Mouse (Mus musculus) myocyte (in vitro differentiated cells): ENCODE results near the gene Abca3. TPM values are rescaled to one million over a fixed set of nuclear protein-coding genes. Genes with fewer than 3 reads are reported as not detected.

ENCODE experiments used
- H3K27me3 ChIP-seq: one replicate; pipeline ENCODE4 v1.6.1; 2011; ENCODE audit not compliant: control insufficient read depth, insufficient read depth, insufficient read length
- H3K36me3 ChIP-seq: one replicate; pipeline ENCODE4 v1.6.1; 2011; ENCODE audit not compliant: control insufficient read depth, insufficient read depth
- H3K4me2 ChIP-seq: one replicate; pipeline ENCODE4 v1.6.1; 2011; ENCODE audit warnings: low read depth, control low read depth
- H3K4me3 ChIP-seq: one replicate; pipeline ENCODE4 v1.5.1; 2011; ENCODE audit warnings: mild to moderate bottlenecking, control low read depth, moderate library complexity
- H3K79me2 ChIP-seq: one replicate; pipeline ENCODE4 v1.6.1; 2011; ENCODE audit not compliant: control insufficient read depth, insufficient read depth
- H3ac ChIP-seq: one replicate; pipeline ENCODE4 v1.6.1; 2011; ENCODE audit not compliant: control insufficient read depth, insufficient read length
- CEBPB ChIP-seq: IDR thresholded peaks from 2 replicates; pipeline ENCODE4 v1.6.1; 2011; ENCODE audit warnings: mild to moderate bottlenecking, moderate library complexity; ENCODE audit not compliant: poor library complexity, insufficient read depth, severe bottlenecking
- E2F4 ChIP-seq: IDR thresholded peaks from one replicate; pipeline ENCODE4 v1.6.1; 2011; ENCODE audit warnings: mild to moderate bottlenecking, control low read depth, moderate library complexity; ENCODE audit not compliant: insufficient read depth
- MAX ChIP-seq: IDR thresholded peaks from one replicate; pipeline ENCODE4 v1.6.1; 2011; ENCODE audit warnings: low read depth, mild to moderate bottlenecking, control low read depth
- MYOD1 ChIP-seq, 3 experiments: IDR thresholded peaks; one replicate each; pipeline ENCODE4 v1.6.1; 2011; ENCODE audit warnings: control low read depth in 2 of 3, low read depth in 2 of 3, mild to moderate bottlenecking in 2 of 3, moderate library complexity in 1 of 3; ENCODE audit not compliant: insufficient read length in 2 of 3, control insufficient read depth in 1 of 3
- MYOG ChIP-seq, 3 experiments: IDR thresholded peaks; one replicate each; pipeline ENCODE4 v1.6.1; 2011; ENCODE audit warnings: control low read depth in 2 of 3, low read depth in 2 of 3, mild to moderate bottlenecking in 2 of 3; ENCODE audit not compliant: insufficient read length in 2 of 3, control insufficient read depth in 1 of 3, insufficient read depth in 1 of 3
- POLR2A ChIP-seq: IDR thresholded peaks from one replicate; pipeline ENCODE4 v1.6.1; 2011; ENCODE audit warnings: low read depth, mild to moderate bottlenecking, control low read depth, moderate library complexity; ENCODE audit not compliant: insufficient read length
- POLR2AphosphoS2 ChIP-seq: IDR thresholded peaks from one replicate; pipeline ENCODE4 v1.6.1; 2011; ENCODE audit warnings: low read depth, control low read depth; ENCODE audit not compliant: insufficient read length
- REST ChIP-seq: IDR thresholded peaks from one replicate; pipeline ENCODE4 v1.6.1; 2011; ENCODE audit warnings: mild to moderate bottlenecking, control low read depth, moderate library complexity; ENCODE audit not compliant: insufficient read depth, insufficient read length
- SRF ChIP-seq: IDR thresholded peaks from one replicate; pipeline ENCODE4 v1.6.1; 2011; ENCODE audit warnings: low read depth; ENCODE audit not compliant: control insufficient read depth, insufficient read length
- TCF12 ChIP-seq: IDR thresholded peaks from one replicate; pipeline ENCODE4 v1.6.1; 2011; ENCODE audit warnings: mild to moderate bottlenecking, control low read depth; ENCODE audit not compliant: poor library complexity, insufficient read depth, severe bottlenecking
- TCF3 ChIP-seq: IDR thresholded peaks from one replicate; pipeline ENCODE4 v1.6.1; 2011; ENCODE audit warnings: low read depth, control low read depth; ENCODE audit not compliant: insufficient read length
- USF1 ChIP-seq: IDR thresholded peaks from one replicate; pipeline ENCODE4 v1.6.1; 2011; ENCODE audit warnings: low read depth, mild to moderate bottlenecking, control low read depth, moderate library complexity
- polyA plus RNA-seq: library from polyadenylated mRNA; unstranded; fragments of >200 nt; fragmentation: generic; extraction: Trizol; gene quantifications from one replicate; pipeline ENCODE4 v1.2.1, GENCODE M21; 2012; ENCODE audit warnings: missing spikeins

Abca3 gene
- polyA plus RNA-seq, 1 experiment, result 1.4 TPM

DNA sequence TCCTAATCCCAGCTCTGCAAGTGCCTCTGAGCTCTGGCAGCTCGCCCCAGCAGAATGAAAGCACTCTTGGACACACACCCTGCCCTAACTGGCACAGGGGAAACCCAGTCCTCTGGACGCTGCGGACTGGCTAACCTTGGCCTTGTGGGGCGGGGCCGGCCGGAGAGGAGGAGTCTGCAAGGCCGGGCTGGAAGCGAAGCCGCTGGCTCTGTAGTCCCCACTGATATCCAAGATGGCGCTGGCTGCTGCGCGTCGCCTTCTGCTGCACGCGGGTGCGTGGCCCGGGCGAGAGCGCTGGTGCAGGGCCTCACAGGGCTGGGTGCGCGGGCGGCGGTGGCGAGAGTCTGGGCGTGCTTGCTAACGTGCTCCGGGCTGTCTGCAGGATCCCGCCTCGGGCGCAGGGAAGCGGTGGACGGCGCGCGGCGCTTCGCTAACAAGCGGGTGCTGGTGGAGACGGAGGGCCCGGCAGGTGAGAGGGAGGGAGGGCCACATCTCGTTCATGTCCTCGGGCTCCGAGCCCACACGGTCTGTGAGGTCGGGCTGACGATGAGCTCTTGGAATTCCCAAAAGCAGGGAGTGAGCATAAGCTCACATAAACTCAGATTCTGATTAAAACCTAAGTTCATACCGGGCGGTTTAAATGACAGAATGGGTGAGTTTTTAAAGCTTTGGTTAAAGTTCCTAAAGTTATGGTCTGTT is 74.9 kb downstream of the Abca3 start, which contains the start of gene Eci1:
TSS of gene Eci1 (plus strand) at position 171 of the 699 bp plus-strand sequence.
- TF ChIP-seq POLR2AphosphoS2 (peak; percentile 99), POLR2A (peak; percentile 100), MYOD1 (IDR thresholded peaks at IDR 0.05; ENCODE audit: control insufficient read depth in 1 of 3, insufficient read length in 2 of 3, low read depth in 2 of 3) (peak in 1 of 3 experiments; percentile 36), MAX (no peak), TCF12 (no peak)
- H3K4me3 ChIP-seq, result peak within 1 kb of the TSS; percentile 46
- H3K27me3 ChIP-seq, result no peaks in the 10 kb centered on the region
- H3ac ChIP-seq, result peak within 1 kb of the TSS; percentile 19
- peaks cover 20% of the 10 kb centered on the region for H3K36me3 ChIP-seq
- peak within 1 kb of the TSS; percentile 73 for H3K4me2 ChIP-seq
- peaks cover 7% of the 10 kb centered on the region for H3K79me2 ChIP-seq

DNA sequence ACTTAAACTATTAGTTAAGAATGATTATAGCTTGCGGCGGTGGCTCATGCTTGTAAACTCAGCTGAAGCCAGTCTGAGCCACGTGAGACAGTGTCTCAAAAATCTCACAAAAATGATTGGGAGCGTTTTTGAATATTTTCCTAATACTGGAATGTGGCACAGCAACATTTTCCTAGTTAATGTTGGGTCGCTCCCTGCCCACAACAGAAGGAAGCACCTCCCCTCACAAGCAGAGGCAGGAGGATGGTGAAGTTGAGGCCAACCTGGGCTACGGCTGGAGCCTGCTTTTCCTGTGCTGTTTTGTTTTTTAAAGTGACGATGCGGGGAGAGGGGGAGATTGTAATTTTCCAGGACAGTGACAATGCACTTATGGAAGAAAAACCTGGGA is 75.4 kb downstream of the Abca3 start:
- Histone ChIP-seq H3K4me2 (peak overlapping the region; percentile 73), H3ac (peak overlapping the region; percentile 19), H3K4me3 (peak overlapping the region; percentile 46), H3K79me2 (peaks cover 6% of the 10 kb centered on the region), H3K27me3 (no peaks in the 10 kb centered on the region), H3K36me3 (peaks cover 16% of the 10 kb centered on the region)
- TF ChIP-seq REST (no peak), MAX (no peak), USF1 (no peak), TCF3 (no peak), POLR2AphosphoS2 (no peak), E2F4 (no peak), POLR2A (no peak), TCF12 (no peak), MYOG (IDR thresholded peaks at IDR 0.05; ENCODE audit: control insufficient read depth in 1 of 3, insufficient read depth in 1 of 3, insufficient read length in 2 of 3, low read depth in 2 of 3) (no peak), MYOD1 (IDR thresholded peaks at IDR 0.05; ENCODE audit: control insufficient read depth in 1 of 3, insufficient read length in 2 of 3, low read depth in 2 of 3) (no peak), SRF (no peak), CEBPB (no peak)

GRCm38 (mm10) chr17:24429201-24429983 is 77.6 kb downstream of the Abca3 start:
- peaks cover 3% of the 10 kb centered on the region for H3K36me3 ChIP-seq
- no peak overlapping the region for H3K4me3 ChIP-seq
- no peak overlapping the region for H3K4me2 ChIP-seq
- H3K79me2 ChIP-seq, result peaks cover 6% of the 10 kb centered on the region
- H3ac ChIP-seq, result no peak overlapping the region
- TF ChIP-seq POLR2AphosphoS2 (no peak), SRF (no peak), TCF12 (no peak)
- H3K27me3 ChIP-seq, result no peaks in the 10 kb centered on the region

DNA sequence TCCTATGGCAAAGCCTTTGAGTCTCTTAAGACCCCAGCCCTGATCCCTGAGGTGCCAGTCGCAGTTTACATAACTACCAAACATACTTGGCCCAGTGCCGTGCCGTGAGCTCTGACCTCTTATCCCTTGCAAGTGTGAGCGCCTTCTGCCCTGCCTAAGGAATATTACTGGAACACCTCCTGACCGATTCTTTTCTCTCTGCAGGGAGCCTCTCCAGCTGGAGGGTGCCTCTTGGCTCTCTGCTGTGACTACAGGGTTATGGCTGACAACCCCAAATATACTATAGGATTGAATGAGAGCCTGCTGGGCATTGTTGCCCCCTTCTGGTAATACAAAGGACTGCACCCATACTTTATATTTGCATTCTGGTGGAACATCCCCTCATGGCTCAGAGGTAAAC is 85.3 kb downstream of the Abca3 start:
- H3K79me2 ChIP-seq, result no peaks in the 10 kb centered on the region
- no peak overlapping the region for H3ac ChIP-seq
- TF ChIP-seq POLR2AphosphoS2 (no peak), MAX (no peak)
- no peak overlapping the region for H3K4me3 ChIP-seq
- H3K4me2 ChIP-seq, result no peak overlapping the region
- H3K27me3 ChIP-seq, result no peaks in the 10 kb centered on the region
- H3K36me3 ChIP-seq, result peaks cover 5% of the 10 kb centered on the region

DNA sequence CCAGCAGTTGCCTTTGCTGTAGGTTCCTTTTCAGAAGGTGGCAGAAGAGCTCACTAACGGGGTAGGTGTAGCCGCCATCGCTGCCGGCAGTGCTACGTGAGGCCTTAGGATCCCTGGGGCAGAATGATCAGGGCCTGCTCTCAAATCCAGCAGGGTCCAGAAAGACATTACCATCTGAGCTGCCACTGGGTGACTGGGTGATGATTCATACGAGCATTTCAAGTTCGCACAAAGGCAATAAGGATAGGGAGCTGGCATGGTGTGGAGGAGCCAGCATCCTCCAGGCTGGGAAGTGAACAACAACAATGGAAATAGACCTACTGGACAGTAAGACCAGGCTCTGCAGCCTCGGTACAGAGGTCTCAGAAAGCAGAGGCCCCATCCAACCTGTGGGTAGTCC is 88.6 kb downstream of the Abca3 start:
- Histone ChIP-seq H3K4me3 (no peak overlapping the region), H3K79me2 (no peaks in the 10 kb centered on the region), H3ac (no peak overlapping the region), H3K4me2 (no peak overlapping the region), H3K36me3 (no peaks in the 10 kb centered on the region), H3K27me3 (no peaks in the 10 kb centered on the region)
- TF ChIP-seq POLR2AphosphoS2 (no peak), SRF (no peak), MYOD1 (IDR thresholded peaks at IDR 0.05; ENCODE audit: control insufficient read depth in 1 of 3, insufficient read length in 2 of 3, low read depth in 2 of 3) (no peak), CEBPB (no peak), TCF3 (no peak), E2F4 (no peak), TCF12 (no peak), POLR2A (no peak), MYOG (IDR thresholded peaks at IDR 0.05; ENCODE audit: control insufficient read depth in 1 of 3, insufficient read depth in 1 of 3, insufficient read length in 2 of 3, low read depth in 2 of 3) (no peak), MAX (no peak), USF1 (no peak), REST (no peak)
